Mouse (Mus musculus) urinary bladder, postnatal 4 days (tissue): ENCODE data around the gene Olfr1025-ps1.

Experiments used
- DNase-seq, 2 experiments: peaks; one replicate each; pipeline ENCODE4 v3.0.0; 2021 to 2022; ENCODE audit warnings: low spot score in 2 of 2

Gene Olfr1025-ps1

GRCm38 (mm10) chr2:85914893-85915292, at the start of gene Olfr1025-ps1:
TSS of gene Olfr1025-ps1 (plus strand) at chr2:85915193.
- no peak for DNase-seq

- DNase-seq, result no peak
Measured at GRCm38 (mm10) chr2:85868294-85868693, 46.7 kb upstream of the Olfr1025-ps1 start, which contains the start of gene Olfr1022. TSS of gene Olfr1022 (plus strand) at chr2:85868594.

DNA sequence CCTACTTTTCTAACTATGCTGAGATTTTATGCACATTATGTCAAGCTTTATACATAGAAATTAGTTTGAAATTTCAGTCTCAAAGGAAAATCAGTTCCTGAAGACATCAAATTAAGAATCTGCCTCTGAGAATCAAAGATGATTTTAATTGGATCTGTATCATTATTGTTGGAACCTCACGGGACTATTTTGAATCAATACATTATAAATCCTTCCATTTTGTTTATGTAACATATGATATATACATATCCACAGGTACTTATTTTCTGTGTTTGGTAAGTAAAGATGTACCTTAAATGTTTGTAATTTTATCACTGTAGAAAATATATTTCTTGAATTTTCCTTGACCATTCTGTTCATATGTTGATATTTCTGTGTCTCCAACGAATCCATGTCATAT, 29.7 kb upstream of the Olfr1025-ps1 start, which contains the start of gene Olfr1023:
TSS of gene Olfr1023 (plus strand) at position 301 of the 400 bp plus-strand sequence.
- no peak for DNase-seq

GRCm38 (mm10) chr2:85904952-85905351, 10.0 kb upstream of the Olfr1025-ps1 start, which contains the start of gene Olfr1024:
TSS of gene Olfr1024 (minus strand) at chr2:85905052.
- DNase-seq, result no peak

- no peak for DNase-seq
Measured at GRCm38 (mm10) chr2:85913197-85913596, 1.8 kb upstream of the Olfr1025-ps1 start.

- no peak for DNase-seq
Measured at GRCm38 (mm10) chr2:85921258-85921657, 6.3 kb downstream of the Olfr1025-ps1 start, which contains the start of gene Olfr1026. TSS of gene Olfr1026 (plus strand) at chr2:85921558.

DNA sequence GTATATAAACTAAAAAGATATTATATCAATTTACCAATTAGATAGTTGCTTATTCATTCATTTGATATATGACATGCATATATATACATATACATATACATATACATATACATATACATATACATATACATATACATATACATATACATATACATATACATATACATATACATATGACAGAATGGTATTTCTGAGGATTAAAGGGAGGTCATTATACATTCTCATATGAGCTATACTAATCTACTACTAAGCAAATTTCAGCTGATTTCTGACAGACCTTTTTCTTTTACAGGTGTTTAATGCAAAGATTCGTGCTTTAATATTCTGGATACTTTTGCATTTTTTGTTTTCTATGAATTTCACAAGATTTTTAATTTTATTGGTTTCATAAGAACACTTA, 35.1 kb downstream of the Olfr1025-ps1 start, which contains the start of gene Olfr1028:
TSS of gene Olfr1028 (plus strand) at position 301 of the 400 bp plus-strand sequence.
- DNase-seq, result no peak
